Mouse (Mus musculus): ENCODE data around the gene Lgr6. TPM values are rescaled to one million over a fixed set of nuclear protein-coding genes. Genes with fewer than 3 reads are reported as not detected.

Lgr6 gene
- polyA plus RNA-seq, 1 experiment from 2014 or later, result 0.76 TPM

DNA sequence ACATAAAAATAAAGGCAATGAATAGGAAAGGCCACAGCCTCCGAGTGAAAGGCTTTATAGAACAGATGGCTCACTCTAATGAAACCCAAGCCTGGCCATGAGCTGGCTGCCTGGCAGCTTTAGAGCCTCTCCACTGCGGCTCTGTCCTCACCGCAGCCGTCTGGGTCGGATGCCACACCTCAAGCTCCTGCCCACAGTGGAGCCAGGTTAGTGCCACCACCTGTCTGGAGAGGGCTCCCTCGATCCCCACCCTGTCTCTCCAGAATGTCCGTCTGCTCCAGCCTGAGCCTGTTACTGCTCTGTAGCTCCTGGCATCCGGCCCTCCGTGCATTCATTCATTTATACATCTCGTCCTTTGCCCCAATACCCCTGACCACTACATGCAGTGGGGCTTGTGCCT is 15.4 kb downstream of the Lgr6 start:
- H3K36me3 ChIP-seq (ENCODE audit: insufficient read depth, low read length), result no peaks in the 10 kb centered on the region
- H3K4me2 ChIP-seq (replicated peaks; ENCODE audit: low read depth, low read length), result no peak overlapping the region
- peaks cover 10% of the 10 kb centered on the region for H3K4me1 ChIP-seq (ENCODE audit: insufficient read depth, low read length)
- WGBS, result 72% methylated on average over 10 of the region's 10 CpGs
- ATAC-seq (ENCODE audit: low FRiP score, low TSS enrichment), result no peak
- peaks cover 34% of the 10 kb centered on the region for H3K27me3 ChIP-seq (ENCODE audit: insufficient read depth, low read length)
- H3K9ac ChIP-seq (replicated peaks; ENCODE audit: low read length), result no peak overlapping the region
- H3K27ac ChIP-seq (ENCODE audit: low read length), result no peak overlapping the region
- H3K9me3 ChIP-seq (ENCODE audit: low read length), result no peaks in the 10 kb centered on the region
- no peak overlapping the region for H3K4me3 ChIP-seq (ENCODE audit: low read length)

DNA sequence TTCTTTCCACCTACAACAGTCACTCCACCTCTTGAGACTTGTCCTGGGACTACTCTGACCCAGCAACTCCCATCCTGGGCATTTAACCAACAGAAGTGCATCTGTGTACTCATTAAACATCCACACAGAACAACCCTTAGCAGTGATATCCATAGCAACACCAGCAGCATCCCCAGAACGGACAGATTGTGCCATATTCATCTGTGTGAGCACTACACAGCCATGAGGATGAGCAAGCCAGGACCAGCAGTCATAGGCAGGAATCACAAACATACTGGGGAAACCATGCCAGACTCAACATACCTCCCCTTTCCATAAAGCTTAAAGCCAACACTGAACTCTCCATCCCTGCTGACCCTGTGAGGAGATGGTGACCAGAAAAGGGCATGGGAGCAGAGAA is 17.7 kb downstream of the Lgr6 start:
- Histone ChIP-seq H3K36me3 (ENCODE audit: insufficient read depth, low read length) (no peaks in the 10 kb centered on the region), H3K4me3 (ENCODE audit: low read length) (no peak overlapping the region), H3K4me2 (replicated peaks; ENCODE audit: low read depth, low read length) (no peak overlapping the region), H3K9me3 (ENCODE audit: low read length) (no peaks in the 10 kb centered on the region), H3K9ac (replicated peaks; ENCODE audit: low read length) (no peak overlapping the region), H3K4me1 (ENCODE audit: insufficient read depth, low read length) (peaks cover 10% of the 10 kb centered on the region), H3K27ac (ENCODE audit: low read length) (no peak overlapping the region), H3K27me3 (ENCODE audit: insufficient read depth, low read length) (peaks cover 53% of the 10 kb centered on the region)
- no peak for ATAC-seq (ENCODE audit: low FRiP score, low TSS enrichment)
- WGBS, result 74% methylated on average over 1 of the region's 1 CpGs

DNA sequence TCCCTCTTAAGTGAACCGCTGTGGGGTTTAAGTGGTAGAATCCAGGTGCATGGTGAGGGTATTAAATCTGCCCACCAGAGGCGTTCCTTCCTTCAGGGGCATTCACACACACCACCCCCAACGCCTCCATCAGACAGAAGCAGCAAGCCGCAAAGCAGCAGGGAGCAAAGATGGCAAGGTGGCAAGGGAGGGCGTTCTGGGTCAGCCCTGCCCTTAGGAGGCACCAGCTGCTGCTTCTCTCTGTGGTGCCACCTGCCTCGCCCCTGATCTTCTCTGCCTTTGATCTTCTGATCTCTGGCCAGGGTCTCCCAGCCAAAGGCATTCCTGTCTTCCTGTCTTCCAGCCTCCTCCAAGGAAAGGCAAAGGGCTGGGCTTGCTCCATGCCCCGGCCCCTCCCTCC is 19.1 kb downstream of the Lgr6 start:
- peaks cover 53% of the 10 kb centered on the region for H3K27me3 ChIP-seq (ENCODE audit: insufficient read depth, low read length)
- 19% methylated on average over 7 of the region's 7 CpGs for WGBS
- H3K9ac ChIP-seq (replicated peaks; ENCODE audit: low read length), result no peak overlapping the region
- H3K9me3 ChIP-seq (ENCODE audit: low read length), result no peaks in the 10 kb centered on the region
- H3K27ac ChIP-seq (ENCODE audit: low read length), result no peak overlapping the region
- H3K36me3 ChIP-seq (ENCODE audit: insufficient read depth, low read length), result no peaks in the 10 kb centered on the region
- no peak overlapping the region for H3K4me2 ChIP-seq (replicated peaks; ENCODE audit: low read depth, low read length)
- ATAC-seq (ENCODE audit: low FRiP score, low TSS enrichment), result no peak
- peaks cover 10% of the 10 kb centered on the region for H3K4me1 ChIP-seq (ENCODE audit: insufficient read depth, low read length)
- no peak overlapping the region for H3K4me3 ChIP-seq (ENCODE audit: low read length)

DNA sequence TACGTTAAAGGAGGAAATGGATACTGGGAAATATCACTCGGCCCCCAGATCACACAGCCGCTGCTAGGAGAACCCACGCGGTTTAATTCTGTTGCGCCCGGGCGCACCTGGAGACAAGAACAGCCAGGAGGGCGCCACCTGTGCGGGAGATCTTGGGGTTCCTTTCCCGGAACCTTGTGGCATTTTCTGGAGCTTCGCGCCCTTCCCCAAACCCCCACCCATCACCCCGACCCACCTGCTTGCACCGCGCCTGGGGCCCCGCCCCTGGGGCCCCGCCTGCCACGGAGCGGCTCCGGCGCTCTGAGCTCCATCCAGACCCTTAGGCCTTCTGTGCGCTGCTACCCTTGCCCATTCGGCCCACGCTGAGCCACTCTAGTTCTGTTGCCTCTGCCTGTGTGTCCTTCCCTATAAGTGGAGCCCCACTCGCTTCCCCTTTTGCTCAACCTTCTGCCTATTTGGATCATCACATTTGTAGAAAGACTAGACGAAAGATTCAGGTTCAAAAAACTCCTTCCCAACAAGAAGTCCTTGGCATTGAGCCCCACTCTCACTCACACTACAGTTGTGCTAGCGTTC is 19.7 kb downstream of the Lgr6 start:
- H3K4me1 ChIP-seq (ENCODE audit: insufficient read depth, low read length), result peaks cover 7% of the 10 kb centered on the region; the same call in 1 of the 2 replicates
- H3K9ac ChIP-seq (replicated peaks; ENCODE audit: low read length), result no peak overlapping the region
- ATAC-seq (ENCODE audit: low FRiP score, low TSS enrichment), result no peak
- H3K4me3 ChIP-seq (ENCODE audit: low read length), result no peak overlapping the region
- peak overlapping the region; percentile 39 for H3K4me2 ChIP-seq (replicated peaks; ENCODE audit: low read depth, low read length)
- 13% methylated on average over 28 of the region's 28 CpGs for WGBS
- H3K27me3 ChIP-seq (ENCODE audit: insufficient read depth, low read length), result peaks cover 53% of the 10 kb centered on the region
- H3K36me3 ChIP-seq (ENCODE audit: insufficient read depth, low read length), result no peaks in the 10 kb centered on the region
- H3K9me3 ChIP-seq (ENCODE audit: low read length), result no peaks in the 10 kb centered on the region
- no peak overlapping the region for H3K27ac ChIP-seq (ENCODE audit: low read length)

DNA sequence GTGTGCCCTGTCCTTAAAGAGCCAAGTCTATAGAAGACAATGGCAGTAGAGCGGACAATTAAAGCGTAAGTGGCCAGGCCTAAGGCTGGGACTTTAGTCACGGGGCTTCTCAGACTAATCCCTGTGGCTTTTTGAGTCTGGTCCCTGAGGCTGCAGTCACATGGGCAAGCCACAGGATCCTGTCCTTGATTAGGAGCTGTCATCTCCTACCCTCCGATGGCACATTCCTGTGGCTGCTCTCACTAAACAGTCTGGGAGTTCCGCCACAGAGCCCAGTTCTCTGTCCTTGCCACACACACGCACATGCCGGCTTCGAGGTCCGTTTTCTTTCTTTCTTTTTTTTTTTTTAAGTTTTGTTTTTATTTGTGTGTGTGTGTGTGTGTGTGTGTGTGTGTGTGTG is 21.6 kb downstream of the Lgr6 start:
- peaks cover 7% of the 10 kb centered on the region; the same call in 1 of the 2 replicates for H3K4me1 ChIP-seq (ENCODE audit: insufficient read depth, low read length)
- no peak overlapping the region for H3K4me2 ChIP-seq (replicated peaks; ENCODE audit: low read depth, low read length)
- no peaks in the 10 kb centered on the region for H3K9me3 ChIP-seq (ENCODE audit: low read length)
- peaks cover 48% of the 10 kb centered on the region for H3K27me3 ChIP-seq (ENCODE audit: insufficient read depth, low read length)
- no peak overlapping the region for H3K27ac ChIP-seq (ENCODE audit: low read length)
- 81% methylated on average over 9 of the region's 9 CpGs for WGBS
- no peak overlapping the region for H3K9ac ChIP-seq (replicated peaks; ENCODE audit: low read length)
- H3K4me3 ChIP-seq (ENCODE audit: low read length), result no peak overlapping the region
- H3K36me3 ChIP-seq (ENCODE audit: insufficient read depth, low read length), result no peaks in the 10 kb centered on the region
- no peak for ATAC-seq (ENCODE audit: low FRiP score, low TSS enrichment)

DNA sequence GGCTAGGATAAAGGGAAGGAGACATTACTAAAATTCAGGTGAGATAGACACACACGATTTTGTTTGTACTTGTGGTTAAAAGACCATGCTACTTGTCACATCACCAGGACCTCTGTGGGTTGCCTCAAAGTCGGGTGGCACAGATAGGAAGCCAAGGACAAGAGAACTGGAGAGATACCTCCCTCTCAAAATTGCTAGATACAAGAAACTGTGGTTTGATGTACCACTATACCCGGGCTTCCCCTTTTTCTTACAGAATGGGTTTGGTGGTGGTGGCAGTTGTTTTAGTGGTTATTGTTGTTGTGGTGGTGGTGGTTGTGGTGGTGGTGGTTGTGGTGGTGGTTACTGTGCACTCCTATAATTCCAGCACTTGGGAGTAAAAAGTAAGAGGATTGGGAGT is 22.8 kb downstream of the Lgr6 start:
- Histone ChIP-seq H3K4me2 (replicated peaks; ENCODE audit: low read depth, low read length) (no peak overlapping the region), H3K27me3 (ENCODE audit: insufficient read depth, low read length) (peaks cover 45% of the 10 kb centered on the region), H3K36me3 (ENCODE audit: insufficient read depth, low read length) (no peaks in the 10 kb centered on the region), H3K4me3 (ENCODE audit: low read length) (no peak overlapping the region), H3K9ac (replicated peaks; ENCODE audit: low read length) (no peak overlapping the region), H3K27ac (ENCODE audit: low read length) (no peak overlapping the region), H3K9me3 (ENCODE audit: low read length) (no peaks in the 10 kb centered on the region), H3K4me1 (ENCODE audit: insufficient read depth, low read length) (peaks cover 7% of the 10 kb centered on the region; the same call in 1 of the 2 replicates)
- 79% methylated on average over 3 of the region's 3 CpGs for WGBS
- no peak for ATAC-seq (ENCODE audit: low FRiP score, low TSS enrichment)

DNA sequence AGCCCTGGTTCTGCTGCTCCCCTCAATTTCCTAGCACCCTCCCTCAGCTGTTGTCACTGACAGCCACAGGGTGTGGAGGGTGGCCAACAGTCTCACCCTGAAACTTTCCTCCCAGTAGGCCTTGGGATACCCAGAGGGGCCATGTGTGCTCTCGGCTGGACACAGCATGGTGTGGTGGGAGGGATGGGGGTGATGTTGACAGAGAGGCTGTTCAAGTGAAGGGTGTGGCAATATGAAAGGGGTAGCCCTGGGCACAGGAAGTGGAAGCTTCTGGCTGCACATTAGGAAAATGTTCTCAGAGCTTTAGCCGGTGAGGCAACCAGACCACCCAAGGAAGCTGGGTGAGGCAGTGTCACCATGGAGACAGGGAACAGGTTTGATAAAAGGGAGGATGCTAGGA is 26.1 kb downstream of the Lgr6 start:
- H3K4me3 ChIP-seq (ENCODE audit: low read length), result no peak overlapping the region
- H3K4me1 ChIP-seq (ENCODE audit: insufficient read depth, low read length), result no peaks in the 10 kb centered on the region
- H3K9ac ChIP-seq (replicated peaks; ENCODE audit: low read length), result no peak overlapping the region
- no peaks in the 10 kb centered on the region for H3K36me3 ChIP-seq (ENCODE audit: insufficient read depth, low read length)
- 53% methylated on average over 2 of the region's 2 CpGs for WGBS
- no peak for ATAC-seq (ENCODE audit: low FRiP score, low TSS enrichment)
- no peak overlapping the region for H3K27ac ChIP-seq (ENCODE audit: low read length)
- H3K4me2 ChIP-seq (replicated peaks; ENCODE audit: low read depth, low read length), result no peak overlapping the region
- peaks cover 13% of the 10 kb centered on the region for H3K27me3 ChIP-seq (ENCODE audit: insufficient read depth, low read length)
- H3K9me3 ChIP-seq (ENCODE audit: low read length), result no peaks in the 10 kb centered on the region

DNA sequence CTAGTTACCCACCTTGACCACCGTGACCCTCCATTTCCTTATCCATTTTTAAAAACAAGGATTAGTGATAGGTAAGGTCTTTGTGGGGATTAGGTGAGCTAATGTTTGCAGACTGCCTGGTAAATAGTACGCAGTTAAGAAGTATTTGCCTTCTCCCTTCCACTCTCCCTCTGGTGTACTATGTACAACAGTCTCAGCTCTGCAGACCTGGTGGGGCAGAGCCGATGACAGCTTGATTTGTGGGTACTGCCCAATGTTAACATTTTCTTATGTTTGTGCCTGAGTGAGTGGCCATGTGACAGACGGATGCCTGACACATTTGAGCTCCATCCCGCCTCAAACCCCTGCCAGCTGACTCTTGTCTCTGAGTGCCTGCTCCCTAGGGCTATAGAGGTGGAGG is 28.6 kb downstream of the Lgr6 start:
- Histone ChIP-seq H3K36me3 (ENCODE audit: insufficient read depth, low read length) (no peaks in the 10 kb centered on the region), H3K27me3 (ENCODE audit: insufficient read depth, low read length) (no peaks in the 10 kb centered on the region), H3K4me1 (ENCODE audit: insufficient read depth, low read length) (no peaks in the 10 kb centered on the region), H3K9ac (replicated peaks; ENCODE audit: low read length) (no peak overlapping the region), H3K27ac (ENCODE audit: low read length) (no peak overlapping the region), H3K4me2 (replicated peaks; ENCODE audit: low read depth, low read length) (no peak overlapping the region), H3K9me3 (ENCODE audit: low read length) (no peaks in the 10 kb centered on the region), H3K4me3 (ENCODE audit: low read length) (no peak overlapping the region)
- no peak for ATAC-seq (ENCODE audit: low FRiP score, low TSS enrichment)
- WGBS, result 55% methylated on average over 5 of the region's 5 CpGs

DNA sequence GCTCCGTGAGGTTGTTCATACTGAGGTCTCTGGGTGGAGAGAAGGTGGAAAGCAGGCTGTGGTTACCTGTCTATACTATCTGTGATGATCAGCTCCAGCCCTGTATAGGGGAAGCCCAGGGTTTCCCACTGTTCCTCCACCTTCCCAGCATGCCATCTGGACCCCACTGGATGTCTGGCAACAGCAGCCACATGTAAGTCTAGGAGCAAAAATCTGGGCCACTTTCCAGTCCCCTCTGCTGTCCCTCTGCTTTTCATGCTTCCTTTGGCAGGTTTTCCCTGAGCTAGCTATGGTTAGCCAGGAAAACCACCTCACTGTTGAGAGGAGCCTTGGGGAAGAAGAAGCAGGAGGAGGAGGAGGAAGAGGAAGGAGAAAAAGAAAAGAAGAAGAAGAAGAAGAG is 29.8 kb downstream of the Lgr6 start:
- no peak overlapping the region for H3K4me3 ChIP-seq (ENCODE audit: low read length)
- no peaks in the 10 kb centered on the region for H3K4me1 ChIP-seq (ENCODE audit: insufficient read depth, low read length)
- no peaks in the 10 kb centered on the region for H3K36me3 ChIP-seq (ENCODE audit: insufficient read depth, low read length)
- WGBS, result 85% methylated on average over 1 of the region's 1 CpGs
- no peak overlapping the region for H3K4me2 ChIP-seq (replicated peaks; ENCODE audit: low read depth, low read length)
- H3K9ac ChIP-seq (replicated peaks; ENCODE audit: low read length), result no peak overlapping the region
- H3K9me3 ChIP-seq (ENCODE audit: low read length), result no peaks in the 10 kb centered on the region
- H3K27me3 ChIP-seq (ENCODE audit: insufficient read depth, low read length), result no peaks in the 10 kb centered on the region
- ATAC-seq (ENCODE audit: low FRiP score, low TSS enrichment), result no peak
- no peak overlapping the region for H3K27ac ChIP-seq (ENCODE audit: low read length)

DNA sequence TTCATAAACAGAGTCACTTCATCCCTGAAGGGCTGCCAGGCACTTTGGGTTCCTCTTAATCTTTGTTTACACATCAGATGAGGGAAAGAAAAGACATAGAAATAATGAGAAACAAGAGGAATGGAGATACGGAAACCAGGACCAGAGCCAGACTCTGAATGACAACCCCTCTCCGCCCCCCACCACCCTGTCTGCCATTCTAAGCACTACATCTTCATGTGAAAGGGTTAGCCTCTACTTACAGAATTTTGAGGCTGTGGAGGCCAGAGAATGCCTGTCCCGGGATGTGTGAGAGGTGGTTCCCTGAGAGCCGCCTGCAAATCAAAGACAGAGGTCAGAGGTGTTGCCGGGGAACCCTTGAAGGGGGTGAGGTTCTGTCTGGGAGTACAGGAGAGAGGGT is 32.4 kb downstream of the Lgr6 start:
- H3K9me3 ChIP-seq (ENCODE audit: low read length), result no peaks in the 10 kb centered on the region
- H3K9ac ChIP-seq (replicated peaks; ENCODE audit: low read length), result no peak overlapping the region
- no peak for ATAC-seq (ENCODE audit: low FRiP score, low TSS enrichment)
- H3K4me1 ChIP-seq (ENCODE audit: insufficient read depth, low read length), result no peaks in the 10 kb centered on the region
- no peaks in the 10 kb centered on the region for H3K27me3 ChIP-seq (ENCODE audit: insufficient read depth, low read length)
- no peak overlapping the region for H3K27ac ChIP-seq (ENCODE audit: low read length)
- 59% methylated on average over 5 of the region's 5 CpGs for WGBS
- no peak overlapping the region for H3K4me3 ChIP-seq (ENCODE audit: low read length)
- no peak overlapping the region for H3K4me2 ChIP-seq (replicated peaks; ENCODE audit: low read depth, low read length)
- H3K36me3 ChIP-seq (ENCODE audit: insufficient read depth, low read length), result no peaks in the 10 kb centered on the region
